Mouse (Mus musculus): ENCODE results near the gene Adam19.

- no peak for TF ChIP-seq CTCF (conservative IDR thresholded peaks at IDR 0.05; ENCODE audit: insufficient read depth, insufficient read length, low read depth, low read length)
- TF ChIP-seq POLR2A (IDR thresholded peaks at IDR 0.05; ENCODE audit: low read depth, low read length), result no peak
Measured at GRCm38 (mm10) chr11:46107046-46107445, 51.3 kb downstream of the Adam19 start.
